ENCODE assay signal across 25 mouse cellular contexts in genomic region chr1:59194979-59195378, GRCm38 (mm10). TPM values are rescaled to one million over a fixed set of nuclear protein-coding genes. Genes with fewer than 3 reads are reported as not detected.
DNase-seq lines count a peak whose midpoint lies in the region; ATAC-seq and TF ChIP-seq lines count a peak whose summit lies in the region.
"Had no signal": no experiment of that assay in that cellular context is flagged by ENCODE, and none has a peak within 500 bp of the region (broad histone marks: within the 10 kb centered on the region; RNA-seq: fewer than 3 reads in every experiment).

No protein-coding gene starts in this region.

- ATAC-seq in megakaryocyte progenitor cell, adult 5-6 weeks (replicated peaks; ENCODE audit: poor library complexity), result 0 out of 2 replicates have a peak, but pooled peaks have one; percentile 34
- ATAC-seq: activated CD4-positive, CD25-positive, alpha-beta regulatory T cell, adult 4 months; CD4-positive, CD25-positive, alpha-beta regulatory T cell, adult 4 months; forebrain, embryonic 14.5 days; forebrain, embryonic 16.5 days; Patski had no signal

- no peak for DNase-seq in gastrocnemius, adult 2 months
- DNase-seq in gastrocnemius, postnatal 4 days (ENCODE audit: low spot score in 2 of 2), result no peak
- DNase-seq in testis, postnatal 10 days (ENCODE audit: low spot score), result no peak
- DNase-seq in thymus, postnatal 4 days, result no peak
- no peak for DNase-seq in spleen, postnatal 14 days (ENCODE audit: low spot score in 2 of 2)
- DNase-seq: adrenal gland, adult 8-10 months; adrenal gland, postnatal 14 days; adrenal gland, postnatal 36 days; B cell, adult 2 months; cerebellum, adult 11-12 months; cerebellum, adult 2 months; cerebellum, adult 9-10 months; cerebellum, postnatal 10 days; cerebellum, postnatal 25 days had no signal

- no peak for TF ChIP-seq POLR2A in testis, adult 2 months (IDR thresholded peaks at IDR 0.05; ENCODE audit: control insufficient read depth, low read depth, low read length)

- no peak for TF ChIP-seq CTCF in gastrocnemius, adult 2 months (IDR thresholded peaks at IDR 0.05)
- no peak for TF ChIP-seq CTCF in testis, adult 2 months (IDR thresholded peaks at IDR 0.05; ENCODE audit: control insufficient read depth, insufficient read depth, insufficient replicate concordance, low read depth, low read length)

- peak overlapping the region; percentile 68 for H3K27ac ChIP-seq in gastrocnemius, adult 2 months
- H3K27ac ChIP-seq in testis, adult 2 months (ENCODE audit: control insufficient read depth, insufficient read depth, low read depth, low read length), result no peak overlapping the region
- H3K27ac ChIP-seq: embryonic facial prominence, embryonic 10.5 days; embryonic facial prominence, embryonic 12.5 days; forebrain, embryonic 12.5 days had no signal

- no peaks in the 10 kb centered on the region for H3K27me3 ChIP-seq in testis, adult 2 months (ENCODE audit: control insufficient read depth, insufficient read depth, low read length)
- H3K27me3 ChIP-seq: CH12.LX; embryonic facial prominence, embryonic 12.5 days; forebrain, embryonic 12.5 days; Patski had no signal

- intact Hi-C loops in gastrocnemius, adult 2 months (cut with DNase I), result loop anchor here (5.0 kb wide), 1 partner anchor 42 kb away; the partner anchor contains the start of gene Als2

- no peak overlapping the region for H3K4me3 ChIP-seq in gastrocnemius, adult 2 months
- H3K4me3 ChIP-seq in testis, adult 2 months (ENCODE audit: control insufficient read depth, low read depth, low read length), result peak overlapping the region; percentile 15; the same call in 1 of the 2 replicates
- H3K4me3 ChIP-seq: embryonic facial prominence, embryonic 10.5 days; embryonic facial prominence, embryonic 12.5 days; forebrain, embryonic 12.5 days had no signal

- H3K4me1 ChIP-seq in testis, adult 2 months (ENCODE audit: control insufficient read depth, insufficient read depth, low read length), result no peaks in the 10 kb centered on the region
- H3K4me1 ChIP-seq: embryonic facial prominence, embryonic 10.5 days; embryonic facial prominence, embryonic 12.5 days; forebrain, embryonic 12.5 days had no signal

- H3K36me3 ChIP-seq in testis, adult 2 months (ENCODE audit: control insufficient read depth, insufficient read depth, low read length), result peaks cover 2% of the 10 kb centered on the region

RNA-seq across cellular contexts. Expression of gene Mpp4, which starts 31.8 kb away (rescaled TPM):
- under 1 TPM in 1 of 2 experiments, not detected in 1; 0.22 TPM for total RNA-seq in gastrocnemius, adult 2 months (2021)
- under 1 TPM; 0.37 to 0.52 TPM for total RNA-seq in gastrocnemius, postnatal 4 days (2021)
- 1.6 and 1.8 TPM in 2 replicates for polyA plus RNA-seq in testis, adult 2 months (2012; rRNA removed)
- total RNA-seq in megakaryocyte progenitor cell, adult 5-6 weeks (2015), result 0.68 and 1.2 TPM in 2 replicates
- 0.42 and 1.0 TPM in 2 replicates for total RNA-seq in megakaryocyte progenitor cell, adult 5-6 weeks (2017)
- polyA plus RNA-seq: CD4-positive, CD25-positive, alpha-beta regulatory T cell, adult 4 months had no signal

RNA-seq across cellular contexts. Expression of gene Als2, which starts 42.1 kb away (rescaled TPM):
- 10 to 100 TPM; 17.3 to 17.8 TPM for total RNA-seq in gastrocnemius, adult 2 months (2021)
- total RNA-seq in gastrocnemius, postnatal 4 days (2021), result 10 to 100 TPM; 22.8 to 24.7 TPM
- polyA plus RNA-seq in testis, adult 2 months (2012; rRNA removed), result 6.8 and 7.1 TPM in 2 replicates
- total RNA-seq in megakaryocyte progenitor cell, adult 5-6 weeks (2015), result 4.1 and 6.4 TPM in 2 replicates
- total RNA-seq in megakaryocyte progenitor cell, adult 5-6 weeks (2017), result 8.8 and 12.9 TPM in 2 replicates
